Mouse (Mus musculus): ENCODE measurements around the gene Ddx25. TPM values are rescaled to one million over a fixed set of nuclear protein-coding genes. Genes with fewer than 3 reads are reported as not detected.

Gene Ddx25
- polyA plus RNA-seq, 1 experiment from 2014 or later, result 21.6 TPM

DNA sequence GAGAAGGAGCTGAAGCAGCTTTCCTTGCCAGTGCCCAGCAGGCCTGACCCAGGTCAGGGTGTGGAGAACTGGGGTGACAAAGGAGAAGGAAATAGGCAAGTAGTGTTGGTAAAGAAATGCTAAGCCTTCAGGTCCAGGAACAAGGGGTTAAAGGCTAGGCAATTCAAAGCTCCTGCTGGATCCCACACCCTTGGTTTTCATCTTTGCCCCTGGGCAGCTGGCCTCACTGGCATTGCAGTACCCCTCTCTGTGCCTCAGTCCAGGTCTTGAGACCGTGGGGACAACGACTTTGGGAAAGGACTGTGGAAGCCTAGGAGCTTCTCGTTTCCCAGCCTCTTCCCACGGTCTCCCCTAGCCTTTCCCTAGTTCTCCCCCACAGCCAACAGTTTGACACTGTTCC, 44.4 kb downstream of the Ddx25 start:
- H3K27ac ChIP-seq (ENCODE audit: low read length), result no peak overlapping the region
- no peak for ATAC-seq
- H3K9ac ChIP-seq (replicated peaks; ENCODE audit: low read depth, low read length), result no peak overlapping the region
- WGBS, result 85% methylated on average over 4 of the region's 4 CpGs
- H3K36me3 ChIP-seq (ENCODE audit: control insufficient read depth, insufficient read depth), result no peaks in the 10 kb centered on the region
- no peaks in the 10 kb centered on the region for H3K9me3 ChIP-seq (ENCODE audit: control insufficient read depth, low read length)
- no peaks in the 10 kb centered on the region for H3K4me1 ChIP-seq (replicated peaks; ENCODE audit: control insufficient read depth, insufficient read depth, low read length)
- H3K4me3 ChIP-seq (replicated peaks; ENCODE audit: low read length), result no peak overlapping the region
- no peak overlapping the region for H3K4me2 ChIP-seq (ENCODE audit: low read length)
- no peaks in the 10 kb centered on the region for H3K27me3 ChIP-seq (replicated peaks; ENCODE audit: control insufficient read depth, insufficient read depth, low read length)

DNA sequence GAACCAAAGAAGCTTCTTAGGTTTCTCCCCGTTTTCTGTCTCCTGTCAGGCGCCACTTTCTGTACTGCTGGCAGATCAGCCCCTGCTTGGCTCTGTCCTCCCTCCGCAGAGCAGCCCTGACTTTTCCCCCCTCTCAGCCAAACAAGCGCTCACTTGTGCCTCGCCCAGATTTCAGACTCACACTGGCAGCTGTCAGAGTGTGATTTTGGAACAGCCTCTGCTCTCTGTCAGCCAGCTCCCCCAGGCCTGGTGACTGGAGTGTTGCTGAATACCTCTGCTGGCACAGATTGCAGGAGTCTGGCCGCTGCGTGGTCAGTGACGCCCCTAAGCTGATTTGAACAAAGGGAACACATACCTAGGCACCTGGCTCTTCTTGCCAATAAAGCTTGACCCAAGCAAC, 50.1 kb downstream of the Ddx25 start:
- peaks cover 8% of the 10 kb centered on the region; the same call in 1 of the 2 replicates for H3K36me3 ChIP-seq (ENCODE audit: control insufficient read depth, insufficient read depth)
- no peaks in the 10 kb centered on the region for H3K9me3 ChIP-seq (ENCODE audit: control insufficient read depth, low read length)
- ATAC-seq, result peak; percentile 90
- peak overlapping the region; percentile 54 for H3K27ac ChIP-seq (ENCODE audit: low read length)
- no peak overlapping the region for H3K9ac ChIP-seq (replicated peaks; ENCODE audit: low read depth, low read length)
- no peaks in the 10 kb centered on the region for H3K27me3 ChIP-seq (replicated peaks; ENCODE audit: control insufficient read depth, insufficient read depth, low read length)
- peaks cover 17% of the 10 kb centered on the region for H3K4me1 ChIP-seq (replicated peaks; ENCODE audit: control insufficient read depth, insufficient read depth, low read length)
- WGBS, result 17% methylated on average over 8 of the region's 8 CpGs
- no peak overlapping the region for H3K4me3 ChIP-seq (replicated peaks; ENCODE audit: low read length)
- no peak overlapping the region for H3K4me2 ChIP-seq (ENCODE audit: low read length)

DNA sequence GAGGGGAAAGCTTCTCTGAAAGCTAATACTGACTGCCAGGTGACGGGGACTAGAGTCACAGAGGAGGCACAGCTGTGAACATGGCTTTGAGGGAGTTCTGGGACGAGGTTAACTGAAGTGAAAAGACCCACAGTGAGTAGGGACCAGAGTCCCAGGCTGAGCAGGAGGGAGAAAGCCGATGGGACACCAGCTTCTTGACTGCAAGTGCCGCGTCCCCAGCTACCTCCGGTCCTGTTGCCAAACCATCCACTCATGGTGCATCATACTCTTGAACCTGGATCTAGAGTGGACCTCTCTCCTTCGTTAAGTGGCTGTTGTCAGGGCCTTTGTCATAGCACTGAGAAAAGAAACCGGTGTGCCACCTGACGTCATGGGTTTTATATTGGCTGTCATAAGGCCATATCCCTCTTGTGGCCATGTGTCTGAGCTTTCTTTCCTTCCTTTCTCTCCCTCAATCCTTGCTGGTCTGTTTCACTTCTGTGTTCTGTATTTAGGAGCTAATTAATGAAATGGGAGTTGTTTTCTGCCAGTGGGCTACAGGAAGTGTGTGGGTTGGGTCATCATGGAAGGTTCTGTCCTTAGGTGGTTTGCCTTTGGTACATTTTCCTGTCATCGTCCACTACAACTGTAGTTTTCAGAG, 55.8 kb downstream of the Ddx25 start:
- no peak for ATAC-seq

DNA sequence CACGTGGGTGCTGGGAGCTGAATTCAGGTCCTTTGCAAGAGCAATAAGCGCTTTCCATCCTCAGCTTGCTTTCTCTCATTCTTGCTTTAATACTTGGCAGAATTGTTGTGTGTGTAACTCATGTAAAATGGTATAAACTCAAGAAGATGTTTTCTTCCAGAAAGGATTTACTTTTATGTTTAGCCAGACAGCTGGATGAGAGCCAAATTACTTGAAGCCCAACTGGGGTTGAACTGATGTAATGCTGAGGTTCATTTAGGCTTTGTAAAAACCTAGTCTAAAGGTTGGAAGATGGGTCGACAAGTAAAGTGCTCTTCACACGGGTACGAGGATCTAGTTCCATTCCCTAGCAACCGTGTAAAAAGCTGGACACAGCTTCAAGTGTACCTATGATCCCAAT, 58.4 kb downstream of the Ddx25 start:
- Histone ChIP-seq H3K4me1 (replicated peaks; ENCODE audit: control insufficient read depth, insufficient read depth, low read length) (no peaks in the 10 kb centered on the region), H3K27ac (ENCODE audit: low read length) (no peak overlapping the region)
- 49% methylated on average over 6 of the region's 6 CpGs for WGBS

More for the DNA sequence above, 55.8 kb downstream of the Ddx25 start:
- Histone ChIP-seq H3K4me3 (replicated peaks; ENCODE audit: low read length) (no peak overlapping the region), H3K27ac (ENCODE audit: low read length) (no peak overlapping the region), H3K27me3 (replicated peaks; ENCODE audit: control insufficient read depth, insufficient read depth, low read length) (no peaks in the 10 kb centered on the region), H3K9ac (replicated peaks; ENCODE audit: low read depth, low read length) (no peak overlapping the region), H3K4me2 (ENCODE audit: low read length) (no peak overlapping the region), H3K4me1 (replicated peaks; ENCODE audit: control insufficient read depth, insufficient read depth, low read length) (peaks cover 3% of the 10 kb centered on the region), H3K36me3 (ENCODE audit: control insufficient read depth, insufficient read depth) (peaks cover 16% of the 10 kb centered on the region), H3K9me3 (ENCODE audit: control insufficient read depth, low read length) (no peaks in the 10 kb centered on the region)
- WGBS, result 79% methylated on average over 10 of the region's 10 CpGs

GRCm38 (mm10) chr9:35495471-35495870, 62.9 kb downstream of the Ddx25 start:
- WGBS, result 78% methylated on average over 3 of the region's 3 CpGs
- Histone ChIP-seq H3K9ac (replicated peaks; ENCODE audit: low read depth, low read length) (no peak overlapping the region), H3K9me3 (ENCODE audit: control insufficient read depth, low read length) (no peaks in the 10 kb centered on the region), H3K36me3 (ENCODE audit: control insufficient read depth, insufficient read depth) (peaks cover 5% of the 10 kb centered on the region), H3K27me3 (replicated peaks; ENCODE audit: control insufficient read depth, insufficient read depth, low read length) (no peaks in the 10 kb centered on the region), H3K4me1 (replicated peaks; ENCODE audit: control insufficient read depth, insufficient read depth, low read length) (peaks cover 8% of the 10 kb centered on the region), H3K4me2 (ENCODE audit: low read length) (no peak overlapping the region), H3K27ac (ENCODE audit: low read length) (no peak overlapping the region), H3K4me3 (replicated peaks; ENCODE audit: low read length) (no peak overlapping the region)
- no peak for ATAC-seq

More for the DNA sequence above, 58.4 kb downstream of the Ddx25 start:
- Histone ChIP-seq H3K4me3 (replicated peaks; ENCODE audit: low read length) (no peak overlapping the region), H3K4me2 (ENCODE audit: low read length) (no peak overlapping the region), H3K27me3 (replicated peaks; ENCODE audit: control insufficient read depth, insufficient read depth, low read length) (no peaks in the 10 kb centered on the region), H3K36me3 (ENCODE audit: control insufficient read depth, insufficient read depth) (peaks cover 16% of the 10 kb centered on the region), H3K9ac (replicated peaks; ENCODE audit: low read depth, low read length) (no peak overlapping the region), H3K9me3 (ENCODE audit: control insufficient read depth, low read length) (no peaks in the 10 kb centered on the region)
- ATAC-seq, result no peak

- no peak overlapping the region for H3K27ac ChIP-seq (ENCODE audit: low read length)
- WGBS, result 65% methylated on average over 4 of the region's 4 CpGs
- no peaks in the 10 kb centered on the region for H3K27me3 ChIP-seq (replicated peaks; ENCODE audit: control insufficient read depth, insufficient read depth, low read length)
- ATAC-seq, result no peak
- no peak overlapping the region for H3K4me2 ChIP-seq (ENCODE audit: low read length)
- H3K4me3 ChIP-seq (replicated peaks; ENCODE audit: low read length), result no peak overlapping the region
- H3K9ac ChIP-seq (replicated peaks; ENCODE audit: low read depth, low read length), result no peak overlapping the region
- peaks cover 8% of the 10 kb centered on the region for H3K4me1 ChIP-seq (replicated peaks; ENCODE audit: control insufficient read depth, insufficient read depth, low read length)
- H3K36me3 ChIP-seq (ENCODE audit: control insufficient read depth, insufficient read depth), result peaks cover 5% of the 10 kb centered on the region
- no peaks in the 10 kb centered on the region for H3K9me3 ChIP-seq (ENCODE audit: control insufficient read depth, low read length)
Measured at GRCm38 (mm10) chr9:35494937-35495336, 63.4 kb downstream of the Ddx25 start.

DNA sequence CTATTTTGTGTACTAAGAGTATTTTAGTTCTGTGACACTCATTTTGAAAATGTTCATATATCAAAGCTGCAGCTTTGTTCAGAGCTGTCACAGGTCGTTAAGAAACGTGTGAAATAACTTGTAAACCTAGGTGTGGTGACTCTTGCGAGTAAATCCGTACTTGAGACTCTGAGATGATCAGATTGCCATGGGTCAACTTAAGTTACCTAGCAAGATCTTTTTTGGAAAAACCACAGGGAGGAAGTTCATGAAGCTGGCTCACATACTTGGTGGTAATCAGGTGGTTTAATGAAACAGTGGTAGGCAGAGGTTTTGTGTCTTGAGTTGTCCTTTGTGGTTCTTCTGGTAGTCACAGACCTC, 64.6 kb downstream of the Ddx25 start:
- Histone ChIP-seq H3K27ac (ENCODE audit: low read length) (no peak overlapping the region), H3K9ac (replicated peaks; ENCODE audit: low read depth, low read length) (no peak overlapping the region), H3K4me3 (replicated peaks; ENCODE audit: low read length) (no peak overlapping the region), H3K4me1 (replicated peaks; ENCODE audit: control insufficient read depth, insufficient read depth, low read length) (peaks cover 8% of the 10 kb centered on the region), H3K4me2 (ENCODE audit: low read length) (no peak overlapping the region), H3K36me3 (ENCODE audit: control insufficient read depth, insufficient read depth) (peaks cover 9% of the 10 kb centered on the region), H3K27me3 (replicated peaks; ENCODE audit: control insufficient read depth, insufficient read depth, low read length) (no peaks in the 10 kb centered on the region), H3K9me3 (ENCODE audit: control insufficient read depth, low read length) (no peaks in the 10 kb centered on the region)
- no peak for ATAC-seq
- 36% methylated on average over 4 of the region's 4 CpGs for WGBS

DNA sequence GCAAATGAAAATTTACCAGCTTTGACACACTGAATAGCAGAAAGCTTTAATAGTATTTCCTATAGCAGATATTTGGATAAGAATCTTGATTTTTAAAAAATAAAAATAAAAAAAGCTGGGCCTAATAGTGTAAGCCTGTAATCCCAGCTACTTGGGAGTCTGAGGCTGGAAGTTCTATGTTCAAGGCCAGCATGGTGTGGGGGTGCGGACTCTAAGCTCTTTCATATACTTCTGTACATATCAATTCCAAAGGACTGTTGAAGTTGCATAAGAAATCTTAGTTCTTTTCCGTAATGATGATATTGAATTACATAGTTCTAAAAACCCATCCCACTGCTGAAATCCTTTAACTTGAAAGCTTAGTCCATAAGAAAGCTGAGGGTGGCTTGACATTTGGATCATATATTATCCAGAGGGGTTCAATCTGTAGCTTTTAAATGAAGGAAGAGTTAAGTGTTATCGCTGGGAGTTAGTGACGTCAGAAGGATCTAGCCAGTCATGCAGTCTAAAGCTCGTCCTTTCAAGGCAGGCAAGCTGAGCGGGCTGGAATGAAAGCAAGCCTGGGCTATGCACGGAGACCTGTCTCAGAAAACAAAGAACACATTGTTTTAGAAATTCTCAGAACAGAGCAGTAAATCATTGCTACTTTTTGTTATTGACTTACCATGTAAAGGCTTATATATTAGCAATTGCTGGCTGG, 65.1 kb downstream of the Ddx25 start:
- Histone ChIP-seq H3K9ac (replicated peaks; ENCODE audit: low read depth, low read length) (no peak overlapping the region), H3K4me2 (ENCODE audit: low read length) (no peak overlapping the region), H3K4me1 (replicated peaks; ENCODE audit: control insufficient read depth, insufficient read depth, low read length) (peaks cover 8% of the 10 kb centered on the region), H3K36me3 (ENCODE audit: control insufficient read depth, insufficient read depth) (peaks cover 7% of the 10 kb centered on the region), H3K27me3 (replicated peaks; ENCODE audit: control insufficient read depth, insufficient read depth, low read length) (no peaks in the 10 kb centered on the region), H3K4me3 (replicated peaks; ENCODE audit: low read length) (no peak overlapping the region), H3K9me3 (ENCODE audit: control insufficient read depth, low read length) (no peaks in the 10 kb centered on the region), H3K27ac (ENCODE audit: low read length) (no peak overlapping the region)
- ATAC-seq, result peak; percentile 36; the same call in 1 of the 2 replicates
- 37% methylated on average over 7 of the region's 7 CpGs for WGBS

DNA sequence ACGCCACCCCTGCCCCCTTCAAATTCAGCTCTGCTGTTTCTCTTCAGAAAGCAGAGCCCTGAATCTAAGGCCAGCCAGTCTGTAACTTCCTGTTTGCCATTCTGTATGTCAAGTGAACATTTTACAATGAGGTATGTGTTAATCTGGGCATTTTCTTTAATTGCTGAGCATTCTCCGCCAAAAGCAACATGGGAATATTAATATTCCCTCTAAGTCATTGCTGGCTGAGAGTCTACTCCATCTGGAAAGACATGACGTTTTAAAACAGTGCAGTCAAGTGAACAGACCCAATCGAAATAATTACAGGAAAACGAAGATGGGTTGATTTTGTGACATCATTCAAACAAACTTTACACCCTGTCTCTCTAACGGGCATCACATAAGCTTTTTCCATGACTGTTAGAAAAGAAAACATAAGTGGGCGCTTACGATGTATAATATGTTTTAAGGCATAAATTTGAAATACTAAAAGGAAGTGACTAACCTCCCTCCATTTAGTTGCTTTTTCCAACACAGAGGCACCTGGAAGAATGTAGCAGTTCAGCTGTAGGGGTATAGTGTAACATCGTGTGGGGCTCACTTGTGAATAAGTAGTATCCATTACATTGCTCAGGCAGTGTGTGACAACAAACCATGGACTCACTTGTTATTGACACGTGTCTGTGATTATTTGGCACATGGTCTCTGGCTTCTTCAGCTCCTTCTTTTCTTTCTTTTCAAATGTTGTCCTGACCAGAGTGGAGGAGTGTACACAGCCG, 67.0 kb downstream of the Ddx25 start:
- H3K27me3 ChIP-seq (replicated peaks; ENCODE audit: control insufficient read depth, insufficient read depth, low read length), result no peaks in the 10 kb centered on the region
- WGBS, result 53% methylated on average over 11 of the region's 11 CpGs
- peak; percentile 52 for ATAC-seq
- no peaks in the 10 kb centered on the region for H3K9me3 ChIP-seq (ENCODE audit: control insufficient read depth, low read length)
- H3K4me2 ChIP-seq (ENCODE audit: low read length), result no peak overlapping the region
- H3K9ac ChIP-seq (replicated peaks; ENCODE audit: low read depth, low read length), result no peak overlapping the region
- peaks cover 8% of the 10 kb centered on the region for H3K4me1 ChIP-seq (replicated peaks; ENCODE audit: control insufficient read depth, insufficient read depth, low read length)
- 0 out of 2 replicates have a peak overlapping the region, but pooled peaks have one; percentile 9 for H3K27ac ChIP-seq (ENCODE audit: low read length)
- H3K36me3 ChIP-seq (ENCODE audit: control insufficient read depth, insufficient read depth), result peaks cover 12% of the 10 kb centered on the region
- no peak overlapping the region for H3K4me3 ChIP-seq (replicated peaks; ENCODE audit: low read length)

All from forebrain, embryonic 16.5 days (tissue).